Mouse (Mus musculus) embryo, embryonic 10 days (tissue): ENCODE measurements around the gene Zfp131.
A peak's percentile ranks its signal among the peaks of the same experiment; 100 is the strongest.
"Not testable (repeated sequence)": the region's sequence is repeated elsewhere in the genome, so short reads cannot be mapped to it uniquely, and the experiment has no call there.

Experiments
- DNase-seq: peaks from one replicate; pipeline ENCODE4 v3.0.0-alpha.2; 2015; ENCODE audit warnings: low spot score

The Zfp131 gene

DNA sequence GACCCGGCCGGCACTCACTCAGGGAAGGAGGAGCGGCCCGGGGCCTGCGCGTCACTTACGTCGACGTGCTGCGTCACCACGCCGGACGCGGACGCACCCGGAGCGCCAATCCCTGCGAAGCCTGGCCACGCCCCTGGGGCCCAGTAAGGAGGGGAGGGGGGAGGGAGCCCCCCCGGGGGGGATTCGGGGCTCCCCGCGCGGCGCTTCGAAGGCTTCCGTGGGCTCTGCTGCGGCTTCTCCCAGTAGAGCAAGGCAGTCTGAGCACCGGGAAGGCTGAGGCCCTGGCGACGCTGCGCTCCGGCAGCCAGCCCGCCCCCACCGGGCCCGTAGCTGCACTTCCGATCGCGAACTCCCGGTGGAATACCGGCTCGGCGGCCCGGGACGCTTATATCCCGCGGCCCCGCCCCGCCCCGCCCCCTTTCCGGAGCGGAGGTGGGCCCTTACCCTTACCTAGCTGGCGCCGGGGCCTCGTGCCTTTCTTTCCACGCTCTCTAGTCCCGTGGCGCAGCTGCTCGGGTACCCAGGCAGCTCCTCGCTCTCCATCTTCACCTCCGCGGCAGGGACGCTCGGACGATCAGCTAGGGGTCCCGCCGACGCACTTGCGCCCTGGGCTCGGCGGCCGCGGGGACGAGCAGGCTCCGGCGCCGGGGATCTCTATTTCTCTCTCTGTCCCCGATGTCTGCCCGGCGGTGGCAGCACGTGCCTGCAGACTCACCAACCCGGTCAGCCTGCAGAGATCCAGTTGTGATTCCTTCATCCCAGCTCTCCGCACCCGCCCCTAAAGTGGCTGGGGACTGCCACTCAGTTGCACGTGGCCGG is at the start of gene Zfp131:
Gene Zfp131 (minus strand): TSS at position 129 of the 819 bp plus-strand sequence.
- peak; percentile 97 for DNase-seq

DNA sequence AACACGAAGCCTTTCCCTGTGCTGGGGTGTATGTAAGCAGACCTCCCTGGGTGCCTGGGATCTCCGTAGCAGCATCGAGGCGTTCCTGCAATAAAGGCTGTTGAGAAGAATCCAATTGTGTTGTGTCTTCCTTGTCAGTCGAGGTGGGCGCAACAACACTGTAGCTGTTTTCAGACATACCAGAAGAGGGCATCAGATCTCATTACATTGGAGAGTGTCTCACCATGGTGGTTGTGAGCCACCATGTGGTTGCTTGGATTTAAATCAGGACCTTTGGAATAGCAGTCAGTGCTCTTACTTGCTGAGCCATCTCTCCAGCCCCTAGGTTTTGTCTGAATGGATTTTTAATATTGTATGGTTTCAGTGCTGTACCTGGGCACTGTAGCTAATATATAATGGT is 49.3 kb upstream of the Zfp131 start:
- DNase-seq: peak; percentile 4

- DNase-seq: peak; percentile 44
Measured at GRCm38 (mm10) chr13:119837719-119838337, 47.1 kb upstream of the Zfp131 start.

- peak; percentile 39 for DNase-seq
Measured at GRCm38 (mm10) chr13:119836324-119836811, 45.7 kb upstream of the Zfp131 start.

DNA sequence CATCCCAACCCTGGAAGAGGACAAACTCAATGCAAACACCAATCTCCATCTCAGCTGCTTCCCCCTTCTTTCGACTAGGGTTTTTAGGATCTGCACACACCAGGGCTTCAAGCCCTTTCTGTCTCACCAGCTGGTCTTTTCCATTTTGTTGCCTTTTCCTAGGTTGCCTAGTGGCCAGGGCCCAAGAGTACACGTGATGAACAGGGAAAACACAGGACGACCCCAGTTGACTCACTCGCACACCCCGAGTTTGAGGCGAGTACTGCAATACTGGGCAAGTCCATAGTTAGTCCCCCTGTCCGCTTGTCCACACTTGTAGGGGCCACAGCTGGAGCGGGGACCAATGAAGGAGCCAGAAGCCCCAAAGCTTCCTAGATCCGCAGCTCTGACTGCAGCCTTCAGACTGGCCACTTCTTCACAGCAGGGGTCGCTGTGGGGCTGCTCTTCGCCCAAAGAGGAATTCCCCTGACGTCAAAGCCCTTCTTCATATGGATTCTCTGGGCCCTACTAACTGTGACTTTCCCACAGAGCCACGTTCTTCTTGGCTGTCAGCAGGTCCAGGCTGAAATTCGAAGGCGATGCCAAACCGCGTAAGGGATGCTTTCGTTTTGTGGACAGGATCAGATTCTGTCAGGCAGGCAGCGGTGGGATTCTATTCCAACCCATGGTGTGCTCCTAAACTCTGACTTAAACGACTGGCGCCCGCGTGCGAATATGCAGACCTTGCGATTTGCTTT is 44.8 kb upstream of the Zfp131 start, which contains the start of gene D13Ertd608e:
Gene D13Ertd608e (plus strand): TSS at position 687 of the 737 bp plus-strand sequence.
- peak; percentile 62 for DNase-seq

- not testable (repeated sequence) for DNase-seq
Measured at GRCm38 (mm10) chr13:119830116-119830515, 39.4 kb upstream of the Zfp131 start, which contains the start of gene AF067063. Gene AF067063, minus strand, starts transcription at chr13:119830216.

GRCm38 (mm10) chr13:119817579-119818206 is 27.0 kb upstream of the Zfp131 start:
- DNase-seq: no peak

GRCm38 (mm10) chr13:119816798-119817197 is 26.1 kb upstream of the Zfp131 start:
- no peak for DNase-seq

GRCm38 (mm10) chr13:119810031-119810430 is 19.3 kb upstream of the Zfp131 start:
- DNase-seq: no peak

- no peak for DNase-seq
Measured at GRCm38 (mm10) chr13:119808937-119809336, 18.2 kb upstream of the Zfp131 start.

DNA sequence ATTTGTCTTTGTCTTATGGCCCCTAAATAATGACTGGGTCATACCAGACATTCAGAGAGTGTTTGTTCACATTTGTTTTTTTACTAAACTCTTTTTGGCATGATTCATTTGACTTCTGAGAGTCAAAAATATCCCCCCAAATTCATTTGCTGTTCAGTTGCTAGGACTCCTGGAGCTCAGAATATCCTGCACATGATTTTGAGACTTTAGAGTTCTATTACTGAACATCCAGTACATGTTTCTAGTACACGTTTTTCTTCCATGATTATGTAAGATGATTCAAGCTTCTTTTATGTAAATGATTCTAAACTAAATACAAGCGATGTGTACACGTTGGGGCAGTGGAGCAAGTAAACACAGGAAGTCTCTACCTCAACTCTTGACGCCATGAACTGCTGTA is 7.0 kb upstream of the Zfp131 start:
- DNase-seq: no peak

DNA sequence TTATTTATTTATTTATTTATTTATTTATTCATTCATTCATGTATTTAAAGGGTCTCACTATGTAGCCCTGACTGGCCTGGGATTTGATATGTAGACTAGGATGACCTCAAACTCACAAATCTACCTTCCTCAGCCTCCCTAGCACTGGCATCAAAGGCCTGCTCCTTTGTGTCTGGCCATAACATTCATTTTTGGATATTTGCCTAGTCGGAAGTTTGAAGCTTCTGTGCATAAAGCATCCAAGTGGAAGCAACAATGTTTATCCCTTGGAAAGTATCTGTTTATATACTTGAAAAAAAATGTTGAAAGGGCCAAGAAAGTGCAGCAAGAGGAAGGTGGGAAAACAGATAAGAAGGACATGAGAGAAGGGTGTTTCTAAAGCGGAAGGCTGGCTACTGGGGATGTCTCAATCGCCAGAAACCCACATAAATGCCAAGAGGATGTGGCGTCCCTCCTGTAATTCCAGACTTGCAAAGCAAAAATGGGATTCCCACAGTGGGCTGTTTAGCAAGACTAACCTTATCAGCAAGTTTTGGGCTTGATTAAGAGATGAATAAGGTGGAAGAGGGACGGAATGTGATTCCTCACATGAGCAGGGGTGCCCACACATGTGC is 2.2 kb upstream of the Zfp131 start:
- DNase-seq: no peak

- peak; percentile 46 for DNase-seq
Measured at GRCm38 (mm10) chr13:119791580-119792135, 969 bp upstream of the Zfp131 start.

DNA sequence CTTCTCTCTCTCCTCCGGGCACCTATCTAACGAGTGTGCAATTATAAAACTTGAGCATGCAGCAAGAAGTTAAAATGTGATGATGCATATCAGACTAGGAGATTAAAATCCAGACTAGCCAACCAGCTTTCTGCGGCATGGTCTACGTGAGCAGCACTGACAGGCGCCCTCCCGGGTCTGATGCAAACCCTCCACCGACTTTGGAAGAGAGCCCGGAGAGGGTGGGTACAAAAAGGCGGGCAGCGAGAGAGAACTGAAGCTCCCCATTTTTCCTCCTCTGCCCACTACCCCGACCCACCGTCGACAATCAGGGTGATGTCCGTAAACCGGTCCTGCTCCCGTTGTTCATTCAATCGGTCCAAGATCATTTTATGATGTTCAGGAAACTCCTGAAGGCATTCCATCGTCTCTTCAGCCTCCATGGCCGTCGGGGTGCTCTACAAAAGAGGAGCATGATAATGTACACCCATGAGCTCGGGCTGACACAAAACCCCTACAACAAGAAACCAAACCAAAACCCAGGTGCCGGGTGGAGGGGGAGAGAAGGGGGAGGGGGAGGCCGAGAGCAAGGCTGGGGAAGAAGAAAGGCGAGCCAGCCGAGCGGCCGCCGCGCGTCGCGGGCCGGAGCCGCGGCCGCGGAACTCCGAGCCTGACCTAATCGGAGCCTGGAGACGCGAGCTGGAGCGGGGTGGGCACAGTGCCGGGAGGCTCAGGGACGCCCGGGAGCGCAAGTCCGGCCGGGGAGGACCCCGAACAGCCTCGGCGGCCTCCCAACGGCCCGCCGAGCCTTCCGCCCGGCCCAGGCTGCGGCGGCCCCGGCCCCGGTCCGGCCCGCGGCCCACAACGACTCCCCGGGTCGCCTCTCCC is 605 bp downstream of the Zfp131 start:
- peak; percentile 34 for DNase-seq

- DNase-seq: peak; percentile 28
Measured at GRCm38 (mm10) chr13:119783581-119783980, 7.1 kb downstream of the Zfp131 start.

- DNase-seq: no peak
Measured at GRCm38 (mm10) chr13:119768541-119768940, 22.1 kb downstream of the Zfp131 start.

DNA sequence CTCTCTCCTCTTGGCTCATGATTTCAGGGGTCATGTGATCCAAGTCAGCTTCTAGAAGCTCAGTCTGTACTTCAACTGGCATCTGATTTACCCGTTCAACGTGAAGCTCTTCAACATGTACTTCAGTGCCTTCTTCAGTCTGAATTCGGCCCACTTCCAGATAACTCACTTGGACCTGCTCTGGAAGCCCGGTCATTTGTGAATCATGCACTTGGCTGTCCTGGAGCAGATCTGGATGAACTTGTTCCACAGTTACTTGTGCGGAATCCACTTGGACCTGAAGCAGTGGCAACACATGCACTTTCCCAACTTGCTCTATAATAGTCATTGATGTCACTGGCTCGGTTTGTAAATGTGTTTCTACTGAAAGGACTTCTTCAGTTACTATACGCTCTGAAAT is 24.2 kb downstream of the Zfp131 start:
- no peak for DNase-seq

GRCm38 (mm10) chr13:119756831-119757230 is 33.9 kb downstream of the Zfp131 start:
- peak; percentile 44 for DNase-seq

DNA sequence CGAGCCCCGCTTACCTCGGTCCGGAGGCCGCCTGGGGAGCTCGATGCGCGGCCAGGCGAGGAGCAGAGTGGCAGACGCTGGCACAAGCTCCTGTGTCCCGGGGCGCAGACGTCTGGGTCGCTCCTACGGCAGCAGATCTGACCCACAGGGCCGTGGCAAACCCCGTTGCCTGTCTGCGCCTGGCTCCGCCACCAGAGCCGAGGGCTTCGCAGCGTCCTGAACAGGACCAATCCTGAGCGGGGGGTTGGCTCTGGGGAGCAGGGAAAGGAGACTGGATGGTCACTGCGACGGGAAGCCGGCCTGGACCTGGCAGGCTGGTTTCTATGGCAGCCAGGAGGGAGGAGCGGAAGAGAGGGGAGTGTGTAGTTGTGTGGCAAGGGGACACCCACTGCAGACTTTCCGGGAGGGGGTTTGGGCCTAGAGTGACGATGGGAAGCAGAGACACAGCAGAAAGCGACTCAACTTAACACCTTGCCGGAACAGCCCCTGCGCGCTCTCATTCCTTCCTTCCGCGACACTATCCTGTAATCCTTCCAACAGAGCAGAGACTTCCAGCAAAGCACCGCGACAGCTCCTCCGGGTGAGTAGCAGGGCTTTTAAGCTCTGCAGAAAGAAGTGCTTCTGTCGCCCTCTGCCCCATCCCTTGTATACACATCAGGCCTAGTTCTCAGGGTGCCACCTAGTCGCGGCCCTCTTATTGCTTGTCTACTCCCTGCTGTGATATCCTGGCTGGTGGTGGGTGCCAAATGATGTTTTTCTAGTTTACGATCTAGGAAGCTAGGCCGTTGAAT is 34.8 kb downstream of the Zfp131 start, which contains the start of gene Nim1k:
Gene Nim1k (minus strand): TSS at position 202 of the 791 bp plus-strand sequence.
- DNase-seq: peak; percentile 91
